Mouse (Mus musculus): Measurements from ENCODE around the gene Psmb5.
"Not testable (repeated sequence)": the region's sequence is repeated elsewhere in the genome, so short reads cannot be mapped to it uniquely, and the experiment has no call there.

Gene Psmb5

GRCm38 (mm10) chr14:54629797-54630196, 12.0 kb upstream of the Psmb5 start:
- no peak for DNase-seq

- DNase-seq = no peak
Measured at GRCm38 (mm10) chr14:54628103-54628502, 10.3 kb upstream of the Psmb5 start.

- DNase-seq = no peak
Measured at GRCm38 (mm10) chr14:54624976-54625375, 7.2 kb upstream of the Psmb5 start.

- DNase-seq = no peak
Measured at GRCm38 (mm10) chr14:54623334-54623733, 5.5 kb upstream of the Psmb5 start.

- no peak for DNase-seq
Measured at GRCm38 (mm10) chr14:54621133-54621532, 3.3 kb upstream of the Psmb5 start, which contains the start of gene Psmb11. Gene Psmb11, plus strand, starts transcription at chr14:54621433.

GRCm38 (mm10) chr14:54617152-54617896, 498 bp downstream of the Psmb5 start:
- DNase-seq = no peak

- DNase-seq = no peak
Measured at GRCm38 (mm10) chr14:54616226-54616825, 1.5 kb downstream of the Psmb5 start.

- not testable (repeated sequence) for DNase-seq
Measured at GRCm38 (mm10) chr14:54614130-54614529, 3.7 kb downstream of the Psmb5 start.

GRCm38 (mm10) chr14:54610648-54611047, 7.2 kb downstream of the Psmb5 start:
- no peak for DNase-seq

- no peak for DNase-seq
Measured at GRCm38 (mm10) chr14:54609962-54610361, 7.9 kb downstream of the Psmb5 start.

GRCm38 (mm10) chr14:54609245-54609644, 8.6 kb downstream of the Psmb5 start:
- DNase-seq = no peak

- no peak for DNase-seq
Measured at GRCm38 (mm10) chr14:54607226-54607625, 10.6 kb downstream of the Psmb5 start.

- DNase-seq = peak; percentile 59 to 61
Measured at GRCm38 (mm10) chr14:54605752-54606321, 12.0 kb downstream of the Psmb5 start, which contains the start of gene 4931414P19Rik. Gene 4931414P19Rik, minus strand, starts transcription at chr14:54605993.

GRCm38 (mm10) chr14:54603686-54604085, 14.1 kb downstream of the Psmb5 start:
- DNase-seq = no peak

GRCm38 (mm10) chr14:54603038-54603654, 14.7 kb downstream of the Psmb5 start:
- DNase-seq = peak; percentile 93 to 95

GRCm38 (mm10) chr14:54602613-54603012, 15.2 kb downstream of the Psmb5 start:
- no peak for DNase-seq

- DNase-seq = no peak
Measured at GRCm38 (mm10) chr14:54601601-54602000, 16.2 kb downstream of the Psmb5 start.

- DNase-seq = no peak
Measured at GRCm38 (mm10) chr14:54597084-54597483, 20.7 kb downstream of the Psmb5 start.

GRCm38 (mm10) chr14:54594631-54595414, 23.0 kb downstream of the Psmb5 start:
- no peak for DNase-seq

GRCm38 (mm10) chr14:54594055-54594454, 23.8 kb downstream of the Psmb5 start:
- no peak for DNase-seq

- no peak for DNase-seq
Measured at GRCm38 (mm10) chr14:54592319-54592934, 25.4 kb downstream of the Psmb5 start.

- DNase-seq = no peak
Measured at GRCm38 (mm10) chr14:54591056-54591455, 26.8 kb downstream of the Psmb5 start.
